Mouse (Mus musculus): ENCODE measurements at regions not wholly inside any gene's neighbourhood (a gene's known extent, or its start where the extent isn't known, plus 50 kb on each side); places are given as distances from the start of the nearest gene placed in this dataset.

GRCm38 (mm10) chr3:78981057-78981456 lies 305.3 kb downstream of the Rapgef2 start:
- TF ChIP-seq EP300 (IDR thresholded peaks at IDR 0.05; ENCODE audit: insufficient read depth, low read depth, low read length): no peak
- no peak for TF ChIP-seq CTCF (IDR thresholded peaks at IDR 0.05; ENCODE audit: low read depth, low read length)
- TF ChIP-seq POLR2A (IDR thresholded peaks at IDR 0.05; ENCODE audit: insufficient read depth, low read length): no peak

All from ES-Bruce4 (cell line).